Mouse (Mus musculus) cerebellum, adult 8-10 months (tissue): ENCODE data around the gene Timp4.
"Not testable (repeated sequence)": the region's sequence is repeated elsewhere in the genome, so short reads cannot be mapped to it uniquely, and the experiment has no call there.

Source experiments
- DNase-seq: peaks from one replicate; pipeline ENCODE4 v3.0.0; 2022

The Timp4 gene

DNA sequence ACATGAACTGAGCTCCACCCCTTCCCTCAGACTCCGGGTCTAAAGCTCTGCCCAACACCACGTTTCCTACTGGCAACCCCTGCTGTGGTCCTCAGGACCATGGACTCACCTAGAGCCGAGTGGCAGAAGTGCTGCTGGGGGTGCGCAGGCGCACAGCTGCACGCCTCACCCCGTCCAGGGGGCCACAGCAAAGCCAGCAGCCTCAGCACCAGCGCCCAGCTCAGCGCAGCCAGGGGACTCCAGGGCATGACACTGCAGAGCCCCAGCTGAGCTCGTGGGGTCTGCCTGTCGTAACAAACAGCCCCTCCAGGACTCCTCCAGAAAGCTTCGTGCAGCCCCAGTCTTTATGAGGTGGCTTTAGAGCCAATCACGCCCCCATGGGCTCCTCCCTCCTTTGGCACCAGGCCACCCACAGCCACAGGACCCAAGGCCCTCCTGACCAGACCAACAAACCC, 447 bp downstream of the Timp4 start:
- DNase-seq, result no peak

GRCm38 (mm10) chr6:115245500-115246058, 6.4 kb downstream of the Timp4 start:
- DNase-seq, result no peak

GRCm38 (mm10) chr6:115244222-115244621, 7.8 kb downstream of the Timp4 start:
- DNase-seq, result peak; percentile 59

DNA sequence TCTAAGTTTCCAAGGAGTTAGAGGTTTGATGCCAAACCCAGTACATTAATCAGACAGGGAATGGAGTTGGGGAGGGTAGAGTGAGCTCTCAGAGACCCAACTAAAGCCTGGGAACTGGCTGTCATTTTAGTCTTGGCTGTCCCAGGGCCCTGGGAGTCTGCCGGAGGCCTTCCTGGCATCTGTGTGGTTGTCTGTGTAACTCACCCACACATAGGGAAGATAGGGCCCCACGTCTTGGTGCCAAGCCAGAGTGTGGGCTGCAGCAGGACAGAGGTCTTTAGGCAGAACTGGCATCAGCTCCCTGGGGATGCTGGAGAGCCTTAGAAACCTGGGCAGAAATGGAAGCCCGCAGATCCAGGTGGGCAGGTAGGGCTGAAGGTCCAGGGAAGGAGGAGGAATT, 10.1 kb downstream of the Timp4 start:
- no peak for DNase-seq

DNA sequence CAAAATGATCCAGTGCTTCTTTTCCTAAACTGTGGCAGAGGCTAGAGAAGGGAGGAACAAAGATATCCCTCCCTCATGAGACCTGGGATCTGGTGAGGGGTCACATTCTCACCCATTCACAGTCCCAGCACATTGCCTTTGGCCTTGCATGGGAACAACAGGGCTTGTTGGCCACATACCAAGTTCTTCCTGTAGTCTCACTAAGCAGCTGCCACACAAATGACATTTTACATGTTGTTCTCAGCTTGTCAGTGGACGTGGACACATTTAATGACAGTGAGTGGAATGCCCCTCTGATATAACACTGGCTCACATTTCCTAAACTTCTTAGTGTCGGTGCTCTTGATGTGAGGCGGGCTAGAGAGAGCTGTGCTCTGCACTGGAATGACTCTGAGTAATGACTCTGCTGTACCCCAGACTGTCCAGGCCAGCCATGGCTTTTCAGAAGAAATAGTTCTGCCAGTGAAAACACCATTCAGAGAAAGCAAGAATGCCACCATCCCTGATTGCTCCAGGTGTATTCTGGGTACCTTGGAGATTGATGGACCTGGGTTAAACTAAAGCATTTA, 10.8 kb downstream of the Timp4 start:
- DNase-seq, result no peak

DNA sequence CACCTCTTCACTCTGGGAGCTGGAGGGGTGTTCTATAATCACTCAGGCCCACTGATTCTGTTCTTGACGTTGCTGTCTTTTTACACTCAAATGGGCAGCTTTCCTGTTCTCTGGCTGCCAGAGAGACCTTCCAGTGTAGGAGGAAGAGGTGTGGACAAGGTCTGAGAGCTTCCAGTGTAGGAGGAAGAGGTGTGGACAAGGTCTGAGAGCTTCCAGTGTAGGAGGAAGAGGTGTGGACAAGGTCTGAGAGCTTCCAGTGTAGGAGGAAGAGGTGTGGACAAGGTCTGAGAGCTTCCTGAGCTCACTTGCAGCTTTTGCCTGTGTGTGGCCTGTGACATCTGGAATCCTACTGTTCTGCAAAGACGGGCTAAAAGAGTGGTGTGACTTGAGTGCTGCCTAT, 11.6 kb downstream of the Timp4 start:
- not testable (repeated sequence) for DNase-seq

DNA sequence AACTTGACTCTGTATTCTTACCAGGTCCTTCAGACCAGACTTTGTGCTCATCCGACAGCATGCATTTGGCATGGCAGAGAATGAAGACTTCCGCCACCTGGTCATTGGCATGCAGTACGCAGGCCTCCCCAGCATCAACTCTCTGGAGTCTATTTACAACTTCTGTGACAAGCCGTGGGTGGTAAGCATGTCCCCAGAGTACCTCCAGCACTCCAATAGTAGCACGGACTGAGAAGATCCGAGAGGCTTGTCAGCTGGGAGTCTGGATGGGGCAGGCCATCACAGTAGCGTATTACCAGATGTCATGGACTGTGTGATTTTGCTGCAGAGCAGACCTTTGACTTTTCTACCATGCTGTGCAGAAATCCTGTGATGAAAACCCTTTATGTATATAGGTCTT, 12.7 kb downstream of the Timp4 start:
- no peak for DNase-seq

DNA sequence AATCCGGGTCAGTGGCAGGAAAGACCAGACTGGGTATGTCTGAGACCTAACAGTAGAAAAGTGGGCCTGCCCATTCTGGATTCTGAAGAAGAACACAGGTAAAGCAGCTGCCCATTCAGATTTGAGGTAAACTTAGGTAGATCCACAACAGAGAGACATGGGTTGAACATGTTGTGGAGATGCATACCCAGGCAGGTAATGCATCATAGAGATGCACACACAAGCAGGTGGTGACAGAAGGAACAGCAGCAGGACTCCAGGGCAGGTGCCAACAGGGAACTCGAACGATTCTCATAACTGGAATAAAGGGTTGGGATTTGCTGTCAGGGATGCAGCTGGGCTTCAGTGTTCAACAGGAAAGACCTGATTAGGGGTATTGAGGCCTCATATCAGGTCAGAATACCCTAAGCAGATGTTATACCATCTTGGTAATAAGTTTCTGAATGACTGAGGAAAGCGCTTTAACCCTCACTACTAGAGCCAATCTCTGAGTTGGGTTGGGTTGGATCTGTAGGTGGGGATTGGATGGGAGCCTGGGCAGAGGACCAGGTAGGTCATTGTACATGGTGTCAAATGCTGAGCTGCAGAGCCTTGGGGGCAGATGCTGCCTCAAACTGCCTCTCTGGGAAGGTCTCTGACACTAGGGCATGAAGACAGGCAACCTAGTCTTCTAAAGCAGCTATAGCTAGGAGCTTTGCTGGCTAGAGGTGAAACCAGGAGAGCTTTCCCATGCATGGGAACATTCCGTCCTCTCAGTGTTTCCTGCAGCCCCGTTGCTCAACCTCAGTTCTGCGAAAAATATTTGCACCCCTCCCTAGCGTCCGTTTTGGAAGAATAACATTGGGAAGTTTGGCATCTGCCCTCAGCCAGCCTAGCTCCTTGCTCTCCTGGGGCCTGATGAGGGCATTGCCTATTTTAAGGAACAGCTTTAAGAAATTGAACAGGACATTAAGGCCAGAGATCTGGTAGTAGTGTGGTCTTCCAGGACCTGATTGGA, 13.7 kb downstream of the Timp4 start:
- DNase-seq, result peak; percentile 93

- DNase-seq, result no peak
Measured at GRCm38 (mm10) chr6:115232562-115232961, 19.4 kb downstream of the Timp4 start.

DNA sequence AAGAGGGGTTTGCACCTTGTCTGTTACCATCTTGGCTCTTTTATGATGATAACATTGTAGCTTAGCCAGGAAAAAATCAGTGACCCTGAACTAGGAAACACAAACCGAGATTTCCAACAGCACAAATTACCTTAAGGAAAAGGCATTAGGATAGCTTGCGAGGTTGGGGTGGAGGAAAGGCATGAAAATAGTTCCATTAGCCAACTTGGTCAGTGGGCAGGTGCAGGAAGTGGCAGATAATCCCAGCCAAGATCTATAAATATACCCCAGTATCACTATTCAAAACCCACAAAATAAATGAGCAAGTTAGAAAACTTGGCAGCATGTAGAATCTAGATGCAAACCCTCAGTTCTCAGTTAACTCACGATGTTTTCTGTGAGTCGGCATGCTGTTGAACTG, 20.2 kb downstream of the Timp4 start:
- no peak for DNase-seq

GRCm38 (mm10) chr6:115230557-115230956, 21.4 kb downstream of the Timp4 start:
- DNase-seq, result no peak

- DNase-seq, result peak; percentile 86
Measured at GRCm38 (mm10) chr6:115227529-115227928, 24.5 kb downstream of the Timp4 start.

DNA sequence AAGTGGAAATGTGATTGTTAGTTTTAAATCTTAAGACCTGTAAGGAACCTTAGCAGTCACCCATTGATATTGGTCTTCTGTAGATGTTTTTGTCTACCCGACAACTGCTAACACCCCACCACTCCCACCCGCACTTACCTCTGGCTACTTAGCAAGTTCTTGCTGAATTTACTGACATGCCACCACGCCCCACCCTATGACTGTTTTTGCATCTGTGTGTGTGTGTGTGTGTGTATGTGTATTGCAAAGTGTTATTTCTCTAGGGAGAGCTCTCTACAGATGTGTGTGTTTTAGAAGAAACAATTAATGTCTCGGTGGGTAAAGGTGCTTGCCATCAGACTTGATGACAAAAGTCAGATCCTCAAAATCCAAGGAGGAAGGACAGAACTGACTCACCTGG, 25.0 kb downstream of the Timp4 start, which contains the start of gene Gm17482:
Gm17482 (plus strand) TSS at position 301 of the 400 bp plus-strand sequence.
- no peak for DNase-seq

- peak; percentile 77 for DNase-seq
Measured at GRCm38 (mm10) chr6:115225519-115225918, 26.5 kb downstream of the Timp4 start.

DNA sequence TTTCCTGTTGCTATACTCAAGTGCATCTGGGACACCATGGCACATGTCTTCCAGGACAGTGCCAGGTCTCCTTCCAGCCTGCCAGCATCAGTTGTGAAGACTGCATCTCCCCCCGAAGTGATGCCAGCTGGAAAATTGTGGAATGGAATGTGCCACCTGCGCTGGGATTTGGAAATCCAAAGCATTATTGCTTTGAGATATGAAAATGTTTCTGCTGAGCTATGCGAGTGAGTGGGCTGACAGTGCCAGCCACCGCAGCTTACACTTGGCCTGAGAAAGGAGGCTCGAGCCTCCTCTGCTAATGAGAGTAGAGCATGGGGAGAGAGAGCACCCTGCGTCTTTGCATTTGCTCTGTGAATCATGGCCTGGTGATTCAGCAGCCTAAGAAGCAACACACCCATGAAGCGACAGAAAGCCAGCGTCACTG, 30.8 kb downstream of the Timp4 start:
- DNase-seq, result no peak

DNA sequence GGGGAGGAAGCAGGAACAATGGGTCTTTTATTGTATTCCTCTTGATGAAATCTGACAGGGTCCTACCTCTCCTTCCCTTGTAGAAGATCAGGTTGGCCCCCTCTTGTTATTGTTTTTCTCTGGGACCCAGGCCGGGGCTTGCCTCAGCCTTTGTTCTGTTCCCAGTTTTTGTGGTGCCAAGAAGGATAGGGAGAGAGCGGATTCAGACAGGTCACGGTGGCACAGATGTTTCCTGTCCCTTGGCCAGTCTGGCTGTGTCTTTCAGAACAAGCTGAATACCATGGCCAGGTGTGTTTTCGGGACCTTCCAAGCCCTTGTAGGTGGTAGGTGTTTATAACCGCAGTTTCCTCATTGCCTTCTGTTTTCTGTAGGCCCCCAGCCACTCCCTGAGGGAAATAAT, 38.9 kb downstream of the Timp4 start:
- no peak for DNase-seq

- DNase-seq, result no peak
Measured at GRCm38 (mm10) chr6:115212132-115212903, 39.7 kb downstream of the Timp4 start.

DNA sequence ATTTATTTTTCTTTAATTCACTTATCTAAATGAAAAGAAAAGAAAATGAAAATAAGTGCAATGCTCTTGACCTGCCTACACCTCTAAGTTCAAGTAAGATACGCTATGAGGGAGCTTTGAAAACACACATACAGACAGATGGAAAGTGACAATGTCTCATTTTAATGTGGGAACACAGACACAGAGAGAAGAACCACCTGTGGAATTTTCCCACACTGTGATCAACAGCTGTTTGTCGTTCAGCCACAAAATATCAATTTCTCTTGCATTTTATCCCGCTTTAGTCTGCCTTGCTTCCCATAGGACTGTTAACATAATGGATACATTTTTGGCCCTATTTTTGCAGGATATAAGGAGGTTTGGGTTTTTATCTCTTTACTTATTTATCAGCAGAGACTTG, 41.2 kb downstream of the Timp4 start:
- DNase-seq, result no peak

DNA sequence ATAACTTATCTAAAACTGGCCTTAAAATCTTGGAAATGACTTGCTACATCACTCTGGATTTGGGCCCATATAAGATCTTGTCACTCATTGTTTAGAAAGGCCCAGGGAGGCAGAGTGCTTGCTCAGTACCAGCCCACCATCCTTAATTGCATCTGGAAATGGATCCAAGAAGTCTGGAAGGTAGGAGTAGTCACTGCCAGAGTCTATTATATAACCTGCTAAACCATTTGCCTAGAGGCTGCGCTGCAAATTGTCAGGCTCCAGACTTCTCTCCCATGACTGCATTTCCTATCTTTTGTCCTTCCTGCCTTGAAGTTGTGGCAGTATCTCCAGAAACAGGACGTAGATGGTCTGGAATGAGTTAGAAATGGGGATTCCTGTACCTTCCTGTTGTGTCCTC, 41.8 kb downstream of the Timp4 start:
- no peak for DNase-seq

DNA sequence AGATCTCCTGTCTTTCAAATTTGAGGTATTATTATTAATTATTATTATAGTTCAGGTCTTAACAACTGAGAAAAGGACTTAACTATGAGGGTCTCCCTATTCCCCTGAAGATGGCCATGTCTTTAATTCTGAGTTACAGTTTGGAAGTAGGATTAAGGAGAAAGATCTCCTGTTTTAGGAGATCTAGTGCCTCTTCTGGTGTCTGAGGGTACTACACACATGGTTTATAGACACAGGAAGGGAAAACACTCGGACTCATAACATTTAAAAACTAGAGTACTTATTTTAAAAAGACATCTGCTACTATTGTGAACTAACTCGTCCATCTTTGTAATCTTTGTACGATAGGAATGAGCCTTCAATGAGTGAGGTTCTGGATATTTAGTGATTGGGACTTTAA, 49.0 kb downstream of the Timp4 start:
- no peak for DNase-seq

GRCm38 (mm10) chr6:115200753-115201152, 51.3 kb downstream of the Timp4 start:
- no peak for DNase-seq
